Mouse (Mus musculus): ENCODE measurements around the gene Aaas.

DNA sequence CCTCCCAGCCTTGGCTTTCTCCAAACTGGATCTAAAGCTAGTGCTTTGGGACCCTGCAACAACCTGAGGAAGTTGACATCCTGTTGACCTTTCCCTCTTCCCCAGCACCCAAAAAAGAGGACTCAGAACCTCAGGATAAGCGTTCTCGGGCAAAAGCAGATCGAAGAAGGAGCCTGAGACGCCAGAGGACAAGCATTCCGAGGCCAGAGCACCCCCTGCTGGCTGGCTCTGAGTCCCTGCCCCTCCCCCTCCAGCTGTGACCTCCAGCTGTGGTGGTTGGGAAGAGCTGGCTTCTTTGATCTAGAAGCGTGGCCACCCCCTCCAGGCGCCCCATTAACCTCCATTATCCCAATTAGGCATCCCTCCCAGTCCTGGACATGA lies 26.6 kb upstream of the Aaas start:
- TF ChIP-seq FLI1 (IDR thresholded peaks at IDR 0.05; ENCODE audit: low read length): no peak
- no peak for TF ChIP-seq GATA1 (IDR thresholded peaks at IDR 0.05; ENCODE audit: borderline replicate concordance, low read length)
